Mouse (Mus musculus): Measurements from ENCODE around the gene Git1.

The Git1 gene

GRCm38 (mm10) chr11:77493512-77494343, at the start of gene Git1:
Git1 (plus strand) TSS chr11:77493562.
- no peak for DNase-seq (ENCODE audit: low spot score)

GRCm38 (mm10) chr11:77444939-77445338, 48.4 kb upstream of the Git1 start:
- no peak for DNase-seq (ENCODE audit: low spot score)

- no peak for DNase-seq (ENCODE audit: low spot score)
Observed at GRCm38 (mm10) chr11:77446628-77447041, 46.7 kb upstream of the Git1 start.

GRCm38 (mm10) chr11:77449224-77449623, 44.1 kb upstream of the Git1 start:
- DNase-seq (ENCODE audit: low spot score), result no peak

- no peak for DNase-seq (ENCODE audit: low spot score)
Observed at GRCm38 (mm10) chr11:77451670-77452069, 41.7 kb upstream of the Git1 start.

GRCm38 (mm10) chr11:77453388-77453787, 40.0 kb upstream of the Git1 start:
- no peak for DNase-seq (ENCODE audit: low spot score)

GRCm38 (mm10) chr11:77455770-77456510, 37.4 kb upstream of the Git1 start:
- no peak for DNase-seq (ENCODE audit: low spot score)

GRCm38 (mm10) chr11:77456866-77457265, 36.5 kb upstream of the Git1 start:
- no peak for DNase-seq (ENCODE audit: low spot score)

GRCm38 (mm10) chr11:77461856-77462255, 31.5 kb upstream of the Git1 start:
- no peak for DNase-seq (ENCODE audit: low spot score)

- DNase-seq (ENCODE audit: low spot score), result no peak
Observed at GRCm38 (mm10) chr11:77462283-77463100, 30.9 kb upstream of the Git1 start, which contains the start of gene Coro6. Coro6 (plus strand) TSS chr11:77462411.

GRCm38 (mm10) chr11:77463101-77463445, 30.3 kb upstream of the Git1 start:
- DNase-seq (ENCODE audit: low spot score), result no peak

- no peak for DNase-seq (ENCODE audit: low spot score)
Observed at GRCm38 (mm10) chr11:77463786-77464185, 29.6 kb upstream of the Git1 start.

GRCm38 (mm10) chr11:77464684-77465083, 28.7 kb upstream of the Git1 start:
- DNase-seq (ENCODE audit: low spot score), result no peak

GRCm38 (mm10) chr11:77465111-77465510, 28.3 kb upstream of the Git1 start:
- no peak for DNase-seq (ENCODE audit: low spot score)

GRCm38 (mm10) chr11:77466544-77466943, 26.8 kb upstream of the Git1 start:
- no peak for DNase-seq (ENCODE audit: low spot score)

GRCm38 (mm10) chr11:77467157-77467556, 26.2 kb upstream of the Git1 start:
- DNase-seq (ENCODE audit: low spot score), result peak; percentile 27

- DNase-seq (ENCODE audit: low spot score), result peak; percentile 47
Observed at GRCm38 (mm10) chr11:77467784-77468183, 25.6 kb upstream of the Git1 start.

- DNase-seq (ENCODE audit: low spot score), result no peak
Observed at GRCm38 (mm10) chr11:77468397-77468796, 25.0 kb upstream of the Git1 start.

- DNase-seq (ENCODE audit: low spot score), result no peak
Observed at GRCm38 (mm10) chr11:77471407-77471806, 22.0 kb upstream of the Git1 start.

- no peak for DNase-seq (ENCODE audit: low spot score)
Observed at GRCm38 (mm10) chr11:77472775-77473174, 20.6 kb upstream of the Git1 start.

- DNase-seq (ENCODE audit: low spot score), result no peak
Observed at GRCm38 (mm10) chr11:77476216-77476615, 17.1 kb upstream of the Git1 start.

- DNase-seq (ENCODE audit: low spot score), result no peak
Observed at GRCm38 (mm10) chr11:77476895-77477294, 16.5 kb upstream of the Git1 start.

All from ovary, postnatal 10 days (tissue).